Mouse (Mus musculus): ENCODE results near the gene Vmn1r116.
"Not testable (repeated sequence)": the region's sequence is repeated elsewhere in the genome, so short reads cannot be mapped to it uniquely, and the experiment has no call there.

Gene Vmn1r116

DNA sequence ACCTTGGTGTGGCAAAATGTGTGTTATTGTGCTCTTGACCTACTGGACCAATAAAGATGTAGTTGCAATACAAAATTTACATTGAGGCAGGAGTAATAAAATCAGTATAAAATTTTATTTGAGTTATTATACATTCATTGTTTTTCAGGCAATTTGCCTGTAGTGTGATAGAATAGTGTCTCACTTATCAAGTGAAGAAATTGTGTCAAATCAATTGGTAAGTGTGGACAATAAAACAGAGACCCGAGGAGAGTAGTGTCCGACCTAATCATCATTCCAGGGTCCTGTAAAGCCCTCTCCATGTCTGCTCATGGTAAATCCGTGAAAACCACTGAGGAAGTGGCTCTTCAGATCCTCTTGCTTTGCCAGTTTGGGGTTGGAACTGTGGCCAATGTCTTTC, at the start of gene Vmn1r116:
Vmn1r116 (plus strand) TSS at position 301 of the 400 bp plus-strand sequence.
- DNase-seq (ENCODE audit: low spot score): not testable (repeated sequence)

DNA sequence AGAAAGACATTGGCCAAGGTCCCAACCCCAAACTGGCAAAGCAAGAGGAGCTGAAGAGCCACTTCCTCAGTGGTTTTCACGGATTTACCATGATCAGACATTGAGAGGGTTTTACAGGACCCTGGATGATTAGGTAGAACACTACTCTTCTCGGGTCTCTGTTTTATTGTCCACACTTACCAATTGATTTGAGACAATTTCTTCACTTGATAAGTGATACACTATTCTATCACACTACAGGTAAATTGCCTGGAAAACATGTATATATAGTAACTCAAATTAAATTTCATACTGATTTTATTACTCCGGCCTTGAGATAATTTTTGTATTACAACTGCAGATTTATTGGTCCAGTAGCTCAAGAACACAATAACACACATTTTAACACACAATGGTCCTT, 27.2 kb upstream of the Vmn1r116 start, which contains the start of gene Vmn1r115:
Vmn1r115 (minus strand) TSS at position 101 of the 400 bp plus-strand sequence.
- DNase-seq (ENCODE audit: low spot score): not testable (repeated sequence)

DNA sequence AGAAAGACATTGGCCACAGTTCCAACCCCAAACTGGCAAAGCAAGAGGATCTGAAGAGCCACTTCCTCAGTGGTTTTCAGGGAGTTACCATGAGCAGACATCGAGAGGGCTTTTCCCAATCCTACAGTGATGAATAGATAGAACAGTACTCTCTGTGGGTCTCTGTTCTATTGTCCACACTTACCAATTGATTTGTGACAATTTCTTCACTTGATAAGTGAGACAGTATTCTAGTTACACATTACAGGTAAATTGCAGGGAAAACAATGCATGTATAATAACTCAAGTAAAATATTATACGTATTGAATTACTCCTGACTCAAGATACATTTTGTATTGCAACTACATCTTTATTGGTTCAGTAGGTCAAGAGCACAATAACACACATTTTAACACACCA, 12.0 kb downstream of the Vmn1r116 start, which contains the start of gene Vmn1r117:
Vmn1r117 (minus strand) TSS at position 101 of the 400 bp plus-strand sequence.
- DNase-seq (ENCODE audit: low spot score): not testable (repeated sequence)

DNA sequence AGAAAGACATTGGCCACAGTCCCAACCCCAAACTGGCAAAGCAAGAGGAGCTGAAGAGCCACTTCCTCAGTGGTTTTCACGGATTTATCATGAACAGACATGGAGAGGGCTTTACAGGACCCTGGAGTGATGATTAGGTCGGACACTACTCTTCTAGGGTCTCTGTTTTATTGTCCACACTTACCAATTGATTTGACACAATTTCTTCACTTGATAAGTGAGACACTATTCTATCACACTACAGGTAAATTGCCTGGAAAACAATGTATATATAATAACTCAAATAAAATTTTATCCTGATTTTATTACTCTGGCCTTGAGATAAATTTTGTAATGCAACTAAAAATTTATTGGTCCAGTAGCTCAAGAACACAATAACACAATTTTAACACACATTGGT, 40.2 kb downstream of the Vmn1r116 start, which contains the start of gene Vmn1r118:
Vmn1r118 (minus strand) TSS at position 101 of the 400 bp plus-strand sequence.
- DNase-seq (ENCODE audit: low spot score): not testable (repeated sequence)
